Mouse (Mus musculus) layer of hippocampus, postnatal 25 days (tissue): ENCODE data around the gene 4930544D05Rik. TPM values are rescaled to one million over a fixed set of nuclear protein-coding genes. Genes with fewer than 3 reads are reported as not detected.

ENCODE experiments used
- DNase-seq, 2 experiments: peaks; one replicate each; pipeline ENCODE4 v3.0.0; 2022; ENCODE audit warnings: mixed read lengths in 2 of 2, low spot score in 1 of 2; ENCODE audit errors: extremely low spot score in 1 of 2
- total RNA-seq, 2 experiments: library from RNA; stranded (reverse); gene quantifications; 2 replicates each; pipeline ENCODE4 v1.2.3; 2021

Gene 4930544D05Rik
- total RNA-seq, 2 experiments from 2014 or later, result 0.66 TPM; not detected in 1

GRCm38 (mm10) chr11:70638714-70639278 is 23.1 kb downstream of the 4930544D05Rik start, which contains the start of gene Gp1ba:
Gp1ba (plus strand) TSS chr11:70639122.
- DNase-seq, result no peak

GRCm38 (mm10) chr11:70639976-70640375 is 24.3 kb downstream of the 4930544D05Rik start:
- no peak for DNase-seq

- no peak for DNase-seq
Measured at GRCm38 (mm10) chr11:70641241-70641640, 25.6 kb downstream of the 4930544D05Rik start.

GRCm38 (mm10) chr11:70643051-70643450 is 27.4 kb downstream of the 4930544D05Rik start:
- no peak for DNase-seq

- no peak for DNase-seq
Measured at GRCm38 (mm10) chr11:70644564-70645103, 29.0 kb downstream of the 4930544D05Rik start.

- DNase-seq, result no peak
Measured at GRCm38 (mm10) chr11:70645461-70646258, 30.0 kb downstream of the 4930544D05Rik start.

GRCm38 (mm10) chr11:70646259-70646555 is 30.6 kb downstream of the 4930544D05Rik start:
- no peak for DNase-seq

GRCm38 (mm10) chr11:70646691-70647650 is 31.3 kb downstream of the 4930544D05Rik start, which contains the start of the genes Rnf167 and Slc25a11:
Rnf167 (plus strand) TSS chr11:70647235.
Slc25a11 (minus strand) TSS chr11:70647479.
- peak; percentile 81 to 85 for DNase-seq

- no peak for DNase-seq
Measured at GRCm38 (mm10) chr11:70647716-70648420, 32.2 kb downstream of the 4930544D05Rik start.

- no peak for DNase-seq
Measured at GRCm38 (mm10) chr11:70648512-70648911, 32.9 kb downstream of the 4930544D05Rik start.

- DNase-seq, result no peak
Measured at GRCm38 (mm10) chr11:70649185-70649734, 33.6 kb downstream of the 4930544D05Rik start.

GRCm38 (mm10) chr11:70650322-70651175 is 34.9 kb downstream of the 4930544D05Rik start:
- no peak for DNase-seq

GRCm38 (mm10) chr11:70651391-70651790 is 35.7 kb downstream of the 4930544D05Rik start:
- DNase-seq, result no peak

- DNase-seq, result no peak
Measured at GRCm38 (mm10) chr11:70652029-70652883, 36.6 kb downstream of the 4930544D05Rik start.

- DNase-seq, result no peak
Measured at GRCm38 (mm10) chr11:70652884-70653344, 37.3 kb downstream of the 4930544D05Rik start.

GRCm38 (mm10) chr11:70653345-70654197 is 37.9 kb downstream of the 4930544D05Rik start:
- peak in 1 of 2 experiments; percentile 45 for DNase-seq
